Mouse (Mus musculus): Measurements from ENCODE around the gene Faap20. TPM values are rescaled to one million over a fixed set of nuclear protein-coding genes. Genes with fewer than 3 reads are reported as not detected.

The Faap20 gene
- polyA plus RNA-seq, 1 experiment from 2014 or later: 77.4 TPM

- Histone ChIP-seq H3K9ac (peak overlapping the region; percentile 98), H3K36me3 (0 out of 2 replicates have a peak, but pooled peaks cover 5% of the 10 kb centered on the region), H3K4me2 (peak overlapping the region; percentile 93), H3K27ac (peak overlapping the region; percentile 81), H3K4me1 (peaks cover 49% of the 10 kb centered on the region), H3K4me3 (peak overlapping the region; percentile 92), H3K27me3 (no peaks in the 10 kb centered on the region), H3K9me3 (no peaks in the 10 kb centered on the region)
- WGBS: under 1% methylated on average over 74 of the region's 93 CpGs
- no peak for ATAC-seq (ENCODE audit: insufficient number of reproducible peaks, insufficient read depth, low FRiP score, low TSS enrichment, low read depth)
Measured at GRCm38 (mm10) chr4:155221599-155222551, 27.7 kb upstream of the Faap20 start.

- WGBS: 0% methylated on average over 5 of the region's 63 CpGs
- peaks cover 43% of the 10 kb centered on the region for H3K4me1 ChIP-seq
Measured at GRCm38 (mm10) chr4:155222552-155222840, 27.1 kb upstream of the Faap20 start, which contains the start of gene Ski. Gene Ski (minus strand): TSS chr4:155222592.

DNA sequence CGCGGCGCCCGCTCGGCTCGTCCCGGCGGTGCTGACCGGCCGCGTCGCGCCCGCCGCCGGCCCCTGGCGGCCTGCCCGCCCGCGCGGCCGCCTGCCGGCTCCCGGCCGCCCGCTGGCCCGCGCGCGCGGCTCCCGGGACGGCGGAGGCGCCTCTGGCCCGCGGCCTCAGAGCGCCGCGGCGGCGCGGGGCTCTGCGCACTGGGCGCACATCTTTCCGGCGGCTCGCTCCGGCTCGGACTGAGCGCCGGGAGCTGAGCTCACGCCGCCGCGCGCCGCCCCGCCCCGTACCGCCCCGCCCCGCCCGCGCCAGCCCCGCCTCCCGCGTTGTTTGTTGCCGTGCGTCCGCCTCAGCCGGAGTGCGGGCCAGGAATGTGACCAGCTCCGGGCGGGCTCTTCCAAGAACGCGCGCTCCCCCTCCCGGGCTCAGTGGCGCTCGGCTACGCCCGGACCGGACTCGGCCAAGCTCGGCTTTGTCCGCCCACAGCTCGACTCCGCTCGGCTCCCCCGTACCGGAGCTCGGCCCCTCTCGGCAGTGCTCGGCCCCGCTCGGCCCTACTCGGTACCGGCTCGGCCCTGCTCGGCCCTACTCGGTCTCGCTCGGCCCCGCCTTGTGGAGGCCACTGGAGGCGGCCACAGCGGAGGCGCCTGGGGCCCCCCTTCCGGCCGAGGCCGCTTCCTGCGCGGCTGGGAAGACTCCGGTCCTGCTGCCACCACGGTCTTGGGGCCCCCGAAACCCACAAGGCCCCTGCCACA lies 26.6 kb upstream of the Faap20 start:
- Histone ChIP-seq H3K36me3 (0 out of 2 replicates have a peak, but pooled peaks cover 5% of the 10 kb centered on the region), H3K4me3 (peak overlapping the region; percentile 92), H3K9me3 (no peaks in the 10 kb centered on the region), H3K9ac (peak overlapping the region; percentile 82), H3K4me1 (peaks cover 38% of the 10 kb centered on the region), H3K4me2 (peak overlapping the region; percentile 93), H3K27ac (peak overlapping the region; percentile 95), H3K27me3 (no peaks in the 10 kb centered on the region)
- ATAC-seq (ENCODE audit: insufficient number of reproducible peaks, insufficient read depth, low FRiP score, low TSS enrichment, low read depth): peak; percentile 99
- WGBS: under 1% methylated on average over 48 of the region's 116 CpGs

More at GRCm38 (mm10) chr4:155222552-155222840, 27.1 kb upstream of the Faap20 start, which contains the start of gene Ski:
- no peaks in the 10 kb centered on the region for H3K9me3 ChIP-seq
- H3K27me3 ChIP-seq: no peaks in the 10 kb centered on the region
- 0 out of 2 replicates have a peak, but pooled peaks cover 5% of the 10 kb centered on the region for H3K36me3 ChIP-seq
- peak within 1 kb of the TSS; percentile 92 for H3K4me3 ChIP-seq
- peak within 1 kb of the TSS; percentile 93 for H3K4me2 ChIP-seq
- H3K27ac ChIP-seq: peak within 1 kb of the TSS; percentile 95
- ATAC-seq (ENCODE audit: insufficient number of reproducible peaks, insufficient read depth, low FRiP score, low TSS enrichment, low read depth): no peak
- H3K9ac ChIP-seq: peak within 1 kb of the TSS; percentile 98

- Histone ChIP-seq H3K9me3 (no peaks in the 10 kb centered on the region), H3K9ac (peak overlapping the region; percentile 82), H3K27me3 (no peaks in the 10 kb centered on the region), H3K4me3 (peak overlapping the region; percentile 92), H3K4me1 (peaks cover 30% of the 10 kb centered on the region), H3K27ac (peak overlapping the region; percentile 95), H3K36me3 (no peaks in the 10 kb centered on the region), H3K4me2 (peak overlapping the region; percentile 93)
- ATAC-seq (ENCODE audit: insufficient number of reproducible peaks, insufficient read depth, low FRiP score, low TSS enrichment, low read depth): no peak
- WGBS: 32% methylated on average over 20 of the region's 20 CpGs
Measured at GRCm38 (mm10) chr4:155223594-155224528, 25.7 kb upstream of the Faap20 start.

- H3K27ac ChIP-seq: no peak overlapping the region
- no peak overlapping the region for H3K9ac ChIP-seq
- H3K4me3 ChIP-seq: no peak overlapping the region
- no peaks in the 10 kb centered on the region for H3K36me3 ChIP-seq
- H3K4me2 ChIP-seq: no peak overlapping the region
- no peaks in the 10 kb centered on the region for H3K9me3 ChIP-seq
- no peaks in the 10 kb centered on the region for H3K27me3 ChIP-seq
- no peak for ATAC-seq (ENCODE audit: insufficient number of reproducible peaks, insufficient read depth, low FRiP score, low TSS enrichment, low read depth)
- H3K4me1 ChIP-seq: peaks cover 11% of the 10 kb centered on the region
- 73% methylated on average over 5 of the region's 5 CpGs for WGBS
Measured at GRCm38 (mm10) chr4:155225918-155226317, 23.7 kb upstream of the Faap20 start.

- no peaks in the 10 kb centered on the region for H3K27me3 ChIP-seq
- no peak for ATAC-seq (ENCODE audit: insufficient number of reproducible peaks, insufficient read depth, low FRiP score, low TSS enrichment, low read depth)
- H3K36me3 ChIP-seq: no peaks in the 10 kb centered on the region
- peaks cover 10% of the 10 kb centered on the region for H3K4me1 ChIP-seq
- H3K9ac ChIP-seq: no peak overlapping the region
- no peak overlapping the region for H3K4me2 ChIP-seq
- no peak overlapping the region for H3K27ac ChIP-seq
- no peaks in the 10 kb centered on the region for H3K9me3 ChIP-seq
- no peak overlapping the region for H3K4me3 ChIP-seq
- WGBS: 81% methylated on average over 4 of the region's 4 CpGs
Measured at GRCm38 (mm10) chr4:155227986-155228385, 21.6 kb upstream of the Faap20 start.

GRCm38 (mm10) chr4:155228461-155228860 lies 21.1 kb upstream of the Faap20 start:
- Histone ChIP-seq H3K4me1 (peaks cover 14% of the 10 kb centered on the region), H3K4me2 (no peak overlapping the region), H3K36me3 (no peaks in the 10 kb centered on the region), H3K9ac (no peak overlapping the region), H3K27ac (no peak overlapping the region), H3K27me3 (no peaks in the 10 kb centered on the region), H3K4me3 (no peak overlapping the region), H3K9me3 (no peaks in the 10 kb centered on the region)
- 73% methylated on average over 5 of the region's 5 CpGs for whole genome bisulfite sequencing
- ATAC-seq (ENCODE audit: insufficient number of reproducible peaks, insufficient read depth, low FRiP score, low TSS enrichment, low read depth): no peak

GRCm38 (mm10) chr4:155233878-155234277 lies 15.7 kb upstream of the Faap20 start:
- peaks cover 57% of the 10 kb centered on the region for H3K4me1 ChIP-seq
- peak; percentile 78 for ATAC-seq (ENCODE audit: insufficient number of reproducible peaks, insufficient read depth, low FRiP score, low TSS enrichment, low read depth)
- no peaks in the 10 kb centered on the region for H3K36me3 ChIP-seq
- 0% methylated on average over 10 of the region's 10 CpGs for WGBS
- peak overlapping the region; percentile 49 for H3K9ac ChIP-seq
- peak overlapping the region; percentile 99 for H3K27ac ChIP-seq
- H3K9me3 ChIP-seq: no peaks in the 10 kb centered on the region
- no peaks in the 10 kb centered on the region for H3K27me3 ChIP-seq
- H3K4me3 ChIP-seq: no peak overlapping the region
- H3K4me2 ChIP-seq: peak overlapping the region; percentile 46

DNA sequence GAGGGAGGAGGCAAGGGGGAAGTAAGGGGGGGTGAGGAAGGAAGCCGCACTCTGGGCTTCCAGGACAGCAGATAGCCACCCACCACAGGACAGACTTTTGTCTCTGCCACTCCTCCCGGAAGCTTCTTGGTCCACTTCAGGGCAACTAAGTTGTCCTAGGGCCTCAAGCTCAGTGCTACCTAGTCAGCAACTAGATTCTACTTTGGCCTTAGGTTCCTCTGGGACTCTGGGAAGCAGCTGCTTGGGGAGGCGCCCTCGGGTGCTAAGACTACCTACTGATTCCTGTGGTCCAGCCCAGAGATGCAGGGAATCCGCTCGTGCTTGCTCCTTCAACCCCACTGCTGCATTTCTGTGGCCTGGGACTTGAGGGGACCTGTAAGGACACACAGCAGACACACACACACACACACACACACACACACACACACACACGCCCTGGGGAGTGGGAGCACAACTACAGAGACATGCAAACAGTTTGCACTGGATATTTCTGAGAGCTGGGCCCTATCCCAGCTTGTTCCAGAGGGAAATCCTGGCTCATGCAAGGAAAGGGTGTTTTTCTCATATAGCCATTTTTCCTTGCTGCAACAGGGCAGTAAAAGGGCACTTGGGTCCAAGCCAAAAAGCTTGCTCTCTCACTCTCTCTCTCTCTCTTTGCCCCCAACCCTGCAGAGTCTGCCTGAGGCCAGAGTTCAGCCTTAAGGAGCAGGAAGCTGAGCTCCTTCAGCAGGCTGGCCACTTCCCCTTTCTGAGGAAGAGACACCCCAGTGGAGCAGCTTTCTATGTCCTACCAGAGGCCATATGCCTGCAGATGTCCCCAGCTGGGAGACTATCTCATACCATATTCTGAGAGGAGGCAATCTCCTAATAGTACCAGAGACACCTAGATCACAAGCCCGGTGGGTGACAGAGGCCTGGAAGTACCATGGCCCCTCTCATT lies 15.0 kb upstream of the Faap20 start:
- peak overlapping the region; percentile 46 for H3K4me2 ChIP-seq
- H3K36me3 ChIP-seq: no peaks in the 10 kb centered on the region
- H3K4me3 ChIP-seq: no peak overlapping the region
- peak overlapping the region; percentile 49 for H3K9ac ChIP-seq
- H3K27ac ChIP-seq: peak overlapping the region; percentile 99
- no peak for ATAC-seq (ENCODE audit: insufficient number of reproducible peaks, insufficient read depth, low FRiP score, low TSS enrichment, low read depth)
- no peaks in the 10 kb centered on the region for H3K27me3 ChIP-seq
- 47% methylated on average over 8 of the region's 8 CpGs for WGBS
- no peaks in the 10 kb centered on the region for H3K9me3 ChIP-seq
- peaks cover 57% of the 10 kb centered on the region for H3K4me1 ChIP-seq
